Mouse (Mus musculus): ENCODE results near the gene Dap3. TPM values are rescaled to one million over a fixed set of nuclear protein-coding genes. Genes with fewer than 3 reads are reported as not detected.

Dap3 gene
- total and polyA plus RNA-seq, 3 experiments: 192 to 293 TPM; not detected in 1

DNA sequence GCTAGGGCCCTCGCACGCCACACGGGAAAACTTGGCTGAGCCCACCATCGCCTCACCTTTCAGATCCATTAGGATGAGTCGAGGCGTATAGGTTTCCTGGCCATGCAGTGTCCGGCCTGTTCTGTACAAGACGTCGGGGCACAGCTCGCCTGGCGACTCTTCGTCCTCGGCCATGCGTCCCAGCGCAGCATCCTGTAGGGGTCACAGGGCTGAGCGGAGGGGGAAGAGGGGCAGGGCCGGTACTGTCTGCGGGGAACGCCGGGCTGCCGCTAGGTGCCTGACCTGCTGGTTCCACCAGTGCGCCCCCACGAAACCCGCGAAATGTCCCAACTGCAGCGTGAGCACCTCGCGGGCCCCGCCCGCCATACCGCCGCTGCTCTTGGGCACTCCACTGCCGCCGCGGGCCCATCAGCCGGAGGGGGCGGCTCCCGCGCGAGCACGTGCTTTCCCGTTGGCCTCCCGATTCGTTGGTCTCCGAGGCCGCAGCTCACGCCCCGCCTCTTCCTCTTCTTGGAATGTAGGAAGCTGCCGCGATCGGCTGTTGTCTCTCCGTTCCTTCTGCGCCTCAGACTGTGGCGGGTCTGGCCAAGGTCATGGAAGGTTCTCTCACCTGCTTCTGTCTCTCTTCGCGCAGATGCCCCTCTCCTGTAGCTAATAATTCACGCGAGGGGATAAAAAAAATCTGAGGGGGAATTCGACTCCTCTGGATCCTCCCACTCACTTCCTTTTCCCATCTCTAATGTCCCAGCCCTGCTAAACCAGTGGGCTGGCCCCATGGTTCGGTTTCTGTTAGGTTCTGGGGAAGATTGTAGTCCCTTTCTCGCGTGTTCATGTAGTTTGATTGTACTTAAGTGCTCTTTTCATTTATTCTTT, 37.2 kb downstream of the Dap3 start, which contains the start of gene Msto1 (continued):
- TF ChIP-seq MAFK (IDR thresholded peaks at IDR 0.05; ENCODE audit: borderline replicate concordance, low read depth, low read length) (no peak), USF2 (IDR thresholded peaks at IDR 0.05; ENCODE audit: borderline replicate concordance in 1 of 2, insufficient read depth in 1 of 2, low read depth in 1 of 2, low read length in 2 of 2) (peak in 1 of 2 experiments; percentile 68; a peak in 1 of 4 replicates), MEF2A (IDR thresholded peaks at IDR 0.05; ENCODE audit: extremely low read depth, insufficient replicate concordance, low read depth, low read length, poor library complexity, severe bottlenecking) (0 out of 2 replicates have a peak, but pooled peaks have one; percentile 33), CHD1 (IDR thresholded peaks at IDR 0.05; ENCODE audit: low read depth, low read length) (no peak), HCFC1 (IDR thresholded peaks at IDR 0.05; ENCODE audit: low read depth, low read length) (peak; percentile 81), UBTF (IDR thresholded peaks at IDR 0.05; ENCODE audit: borderline replicate concordance, insufficient read depth, low read depth, low read length) (0 out of 2 replicates have a peak, but pooled peaks have one; percentile 80), NELFE (IDR thresholded peaks at IDR 0.05; ENCODE audit: low read depth, low read length) (peak; percentile 99), JUND (IDR thresholded peaks at IDR 0.05; ENCODE audit: low read depth, low read length) (no peak), GABPA (IDR thresholded peaks at IDR 0.05; ENCODE audit: low read depth, low read length) (no peak)

- Histone ChIP-seq H3K27me3 (ENCODE audit: control insufficient read depth in 1 of 2, insufficient read depth in 2 of 2, low read length in 2 of 2) (no peaks in the 10 kb centered on the region), H3K9ac (ENCODE audit: control insufficient read depth, low read depth, low read length, poor library complexity, severe bottlenecking) (no peak overlapping the region), H3K4me1 (ENCODE audit: control insufficient read depth in 1 of 2, insufficient read depth in 2 of 2, low read length in 2 of 2) (peaks cover 0 to 12% of the 10 kb centered on the region in 2 experiments; a peak in 1 of 4 replicates), H3K4me3 (ENCODE audit: control insufficient read depth in 1 of 2, insufficient read depth in 1 of 2, low read depth in 2 of 2, low read length in 2 of 2) (peak overlapping the region; percentile 67 to 81; a peak in 2 of 4 replicates), H3K36me3 (ENCODE audit: control insufficient read depth in 1 of 2, insufficient read depth in 2 of 2, low read length in 2 of 2) (peaks cover 0 to 9% of the 10 kb centered on the region in 2 experiments; a peak in 3 of 4 replicates), H3K27ac (ENCODE audit: control insufficient read depth, low read depth, low read length) (no peak overlapping the region), H3K9me3 (replicated peaks; ENCODE audit: insufficient read depth, low read length) (no peaks in the 10 kb centered on the region), H3K79me2 (ENCODE audit: control insufficient read depth, insufficient read depth, low read length, poor library complexity) (peaks cover 13% of the 10 kb centered on the region)
- DNase-seq (ENCODE audit: low read depth, low spot score): no peak
- TF ChIP-seq CTCF (IDR thresholded peaks at IDR 0.05 in 2 of 3, conservative IDR thresholded peaks at IDR 0.05 in 1 of 3; ENCODE audit: control insufficient read depth in 1 of 3, insufficient read depth in 1 of 3, low read depth in 2 of 3, low read length in 3 of 3, poor library complexity in 1 of 3, severe bottlenecking in 1 of 3): no peak
- TF ChIP-seq NRF1 (IDR thresholded peaks at IDR 0.05; ENCODE audit: insufficient read depth, low read depth, low read length, poor library complexity, severe bottlenecking): no peak
- TF ChIP-seq GABPA (IDR thresholded peaks at IDR 0.05; ENCODE audit: low read depth, low read length): no peak
- TF ChIP-seq USF1 (IDR thresholded peaks at IDR 0.05; ENCODE audit: low read depth, low read length): peak; percentile 76; the same call in 1 of the 2 replicates
- no peak for TF ChIP-seq ELF1 (IDR thresholded peaks at IDR 0.05; ENCODE audit: low read depth, low read length)
These were observed 38.4 kb downstream of the Dap3 start for GRCm38 (mm10) chr3:88912585-88912984.
